ENCODE assay signal across 15 mouse cellular contexts in genomic region chr1:77815451-77815850, GRCm38 (mm10).
DNase-seq lines count a peak whose midpoint lies in the region; ATAC-seq lines count a peak whose summit lies in the region.
"Had no signal": no experiment of that assay in that cellular context is flagged by ENCODE, and none has a peak within 500 bp of the region (broad histone marks: within the 10 kb centered on the region; RNA-seq: fewer than 3 reads in every experiment).

No protein-coding gene starts in this region.

- ATAC-seq in forebrain, embryonic 14.5 days = no peak
- ATAC-seq in forebrain, embryonic 12.5 days (ENCODE audit: low FRiP score) = no peak
- no peak for ATAC-seq in midbrain, embryonic 14.5 days (ENCODE audit: low FRiP score, low TSS enrichment)
- ATAC-seq in midbrain, embryonic 13.5 days = no peak
- no peak for ATAC-seq in heart, embryonic 12.5 days (ENCODE audit: insufficient number of reproducible peaks, low FRiP score)
- ATAC-seq: forebrain, embryonic 15.5 days; forebrain, postnatal 0 days had no signal

- DNase-seq in forebrain, embryonic 14.5 days (ENCODE audit: low spot score) = peak; percentile 11
- peak; percentile 52 for DNase-seq in midbrain, embryonic 14.5 days
- DNase-seq: adrenal gland, adult 2 months; adrenal gland, postnatal 10 days; adrenal gland, postnatal 25 days; cerebellum, adult 11-12 months; cerebellum, adult 2 months; cerebellum, adult 9-10 months; cerebellum, postnatal 25 days; forebrain, postnatal 0 days had no signal

- H3K4me2 ChIP-seq in forebrain, embryonic 14.5 days (ENCODE audit: low read length) = no peak overlapping the region
- H3K4me2 ChIP-seq in forebrain, embryonic 12.5 days = no peak overlapping the region
- H3K4me2 ChIP-seq in midbrain, embryonic 14.5 days (ENCODE audit: low read length) = no peak overlapping the region
- H3K4me2 ChIP-seq in midbrain, embryonic 13.5 days (replicated peaks) = no peak overlapping the region
- no peak overlapping the region for H3K4me2 ChIP-seq in heart, embryonic 12.5 days
- H3K4me2 ChIP-seq: embryonic facial prominence, embryonic 13.5 days; forebrain, embryonic 15.5 days had no signal

- H3K36me3 ChIP-seq in forebrain, embryonic 14.5 days (ENCODE audit: control insufficient read depth, insufficient read depth, low read length) = no peaks in the 10 kb centered on the region
- no peaks in the 10 kb centered on the region for H3K36me3 ChIP-seq in forebrain, embryonic 12.5 days (replicated peaks)
- no peaks in the 10 kb centered on the region for H3K36me3 ChIP-seq in midbrain, embryonic 14.5 days (ENCODE audit: control insufficient read depth, insufficient read depth, low read length)
- no peaks in the 10 kb centered on the region for H3K36me3 ChIP-seq in midbrain, embryonic 13.5 days
- no peaks in the 10 kb centered on the region for H3K36me3 ChIP-seq in heart, embryonic 12.5 days
- H3K36me3 ChIP-seq: embryonic facial prominence, embryonic 13.5 days; forebrain, embryonic 15.5 days had no signal

- no peak overlapping the region for H3K9ac ChIP-seq in forebrain, embryonic 14.5 days (ENCODE audit: low read length)
- no peak overlapping the region for H3K9ac ChIP-seq in forebrain, embryonic 12.5 days
- no peak overlapping the region for H3K9ac ChIP-seq in midbrain, embryonic 14.5 days (replicated peaks; ENCODE audit: low read length)
- no peak overlapping the region for H3K9ac ChIP-seq in midbrain, embryonic 13.5 days (replicated peaks)
- no peak overlapping the region for H3K9ac ChIP-seq in heart, embryonic 12.5 days
- H3K9ac ChIP-seq: embryonic facial prominence, embryonic 13.5 days; forebrain, embryonic 15.5 days; forebrain, postnatal 0 days had no signal

- H3K27me3 ChIP-seq in forebrain, embryonic 14.5 days (replicated peaks; ENCODE audit: control insufficient read depth, insufficient read depth, low read length) = no peaks in the 10 kb centered on the region
- H3K27me3 ChIP-seq in forebrain, embryonic 12.5 days = no peaks in the 10 kb centered on the region
- no peaks in the 10 kb centered on the region for H3K27me3 ChIP-seq in midbrain, embryonic 14.5 days (ENCODE audit: control insufficient read depth, insufficient read depth, low read length)
- H3K27me3 ChIP-seq in midbrain, embryonic 13.5 days = no peaks in the 10 kb centered on the region
- H3K27me3 ChIP-seq in heart, embryonic 12.5 days (replicated peaks) = no peaks in the 10 kb centered on the region
- H3K27me3 ChIP-seq: embryonic facial prominence, embryonic 13.5 days; forebrain, embryonic 15.5 days had no signal

- H3K27ac ChIP-seq in forebrain, embryonic 14.5 days (ENCODE audit: low read depth, low read length) = no peak overlapping the region
- H3K27ac ChIP-seq in forebrain, embryonic 12.5 days = no peak overlapping the region
- H3K27ac ChIP-seq in midbrain, embryonic 14.5 days (replicated peaks; ENCODE audit: low read depth, low read length) = no peak overlapping the region
- no peak overlapping the region for H3K27ac ChIP-seq in midbrain, embryonic 13.5 days
- no peak overlapping the region for H3K27ac ChIP-seq in heart, embryonic 12.5 days (ENCODE audit: poor library complexity, severe bottlenecking)
- H3K27ac ChIP-seq: embryonic facial prominence, embryonic 13.5 days; forebrain, embryonic 15.5 days had no signal

- H3K4me3 ChIP-seq in forebrain, embryonic 14.5 days (ENCODE audit: low read depth, low read length) = no peak overlapping the region
- no peak overlapping the region for H3K4me3 ChIP-seq in forebrain, embryonic 12.5 days (replicated peaks)
- no peak overlapping the region for H3K4me3 ChIP-seq in midbrain, embryonic 14.5 days (replicated peaks; ENCODE audit: low read depth, low read length)
- H3K4me3 ChIP-seq in midbrain, embryonic 13.5 days (replicated peaks) = no peak overlapping the region
- H3K4me3 ChIP-seq in heart, embryonic 12.5 days = no peak overlapping the region
- H3K4me3 ChIP-seq: embryonic facial prominence, embryonic 13.5 days; forebrain, embryonic 15.5 days had no signal

- H3K4me1 ChIP-seq in forebrain, embryonic 14.5 days (ENCODE audit: control insufficient read depth, insufficient read depth, low read length) = 0 out of 2 replicates have a peak, but pooled peaks cover 4% of the 10 kb centered on the region
- H3K4me1 ChIP-seq in forebrain, embryonic 12.5 days = peaks cover 9% of the 10 kb centered on the region
- H3K4me1 ChIP-seq in midbrain, embryonic 14.5 days (ENCODE audit: control insufficient read depth, insufficient read depth, low read length) = 0 out of 2 replicates have a peak, but pooled peaks cover 4% of the 10 kb centered on the region
- H3K4me1 ChIP-seq in midbrain, embryonic 13.5 days (replicated peaks) = peaks cover 7% of the 10 kb centered on the region
- no peaks in the 10 kb centered on the region for H3K4me1 ChIP-seq in heart, embryonic 12.5 days (replicated peaks)
- H3K4me1 ChIP-seq: embryonic facial prominence, embryonic 13.5 days; forebrain, embryonic 15.5 days had no signal

- H3K9me3 ChIP-seq in forebrain, embryonic 14.5 days (replicated peaks; ENCODE audit: control insufficient read depth, low read length) = no peaks in the 10 kb centered on the region
- no peaks in the 10 kb centered on the region for H3K9me3 ChIP-seq in forebrain, embryonic 12.5 days
- H3K9me3 ChIP-seq in midbrain, embryonic 14.5 days (ENCODE audit: control insufficient read depth, low read length) = no peaks in the 10 kb centered on the region
- no peaks in the 10 kb centered on the region for H3K9me3 ChIP-seq in midbrain, embryonic 13.5 days
- H3K9me3 ChIP-seq in heart, embryonic 12.5 days (replicated peaks) = no peaks in the 10 kb centered on the region
- H3K9me3 ChIP-seq: embryonic facial prominence, embryonic 13.5 days; forebrain, embryonic 15.5 days had no signal

- 55% methylated on average over 4 of the region's 4 CpGs for WGBS in forebrain, embryonic 14.5 days
- WGBS in forebrain, embryonic 12.5 days = 73% methylated on average over 4 of the region's 4 CpGs
- 69% methylated on average over 4 of the region's 4 CpGs for WGBS in midbrain, embryonic 14.5 days
- WGBS in midbrain, embryonic 13.5 days = 66% methylated on average over 4 of the region's 4 CpGs
- 85% methylated on average over 4 of the region's 4 CpGs for WGBS in heart, embryonic 12.5 days
